Comparison of ENCODE assay signal across 8 mouse cellular contexts in the genomic region with DNA sequence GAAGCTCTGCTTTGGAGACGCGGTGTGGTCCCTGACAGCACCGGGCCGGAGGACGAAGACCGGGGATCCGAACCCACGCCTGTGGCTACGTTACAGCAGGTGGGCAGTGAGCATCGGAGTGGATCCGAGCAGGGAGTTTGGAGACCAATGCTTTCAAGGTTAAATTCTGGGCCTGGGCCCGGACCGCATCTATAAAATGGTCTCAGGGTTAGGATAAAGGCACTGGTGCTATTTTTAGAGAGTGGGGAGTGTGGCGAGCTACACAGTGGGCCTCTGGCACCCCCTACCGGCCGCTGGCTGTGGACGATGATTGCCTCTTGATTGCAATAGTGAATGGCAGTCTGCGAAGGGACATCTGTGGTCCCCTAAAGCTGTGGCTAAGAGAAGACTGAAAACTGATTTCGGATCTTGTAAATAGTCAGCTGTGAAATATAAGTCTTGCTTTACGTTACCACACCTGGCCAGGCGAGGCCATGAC. TPM values are rescaled to one million over a fixed set of nuclear protein-coding genes. Genes with fewer than 3 reads are reported as not detected.
DNase-seq lines count a peak whose midpoint lies in the region; ATAC-seq lines count a peak whose summit lies in the region.

A gene (plus strand): TSS at position 51 of the 478 bp plus-strand sequence.

- peaks cover 11% of the 10 kb centered on the region for H3K27me3 ChIP-seq in hindbrain, embryonic 11.5 days (ENCODE audit: control insufficient read depth, insufficient read depth, low read length)

- ATAC-seq in hindbrain, embryonic 11.5 days (ENCODE audit: low FRiP score) = peak; percentile 71

- H3K27ac ChIP-seq in hindbrain, embryonic 11.5 days (ENCODE audit: low read depth, low read length) = no peak within 1 kb of the TSS

- H3K9ac ChIP-seq in hindbrain, embryonic 11.5 days (ENCODE audit: low read depth, low read length) = peak within 1 kb of the TSS; percentile 57

- peak; percentile 93 for DNase-seq in MN1 (ENCODE audit: low spot score)
- peak; percentile 95 for DNase-seq in cerebellum, adult 9-10 months
- peak; percentile 73 to 96 for DNase-seq in frontal cortex, adult 2 months (ENCODE audit: extremely low spot score in 1 of 2, low spot score in 1 of 2)
- DNase-seq in hindbrain, embryonic 11.5 days (ENCODE audit: low spot score) = peak; percentile 95
- peak; percentile 94 to 95 for DNase-seq in layer of hippocampus, postnatal 10 days (ENCODE audit: low spot score in 2 of 2)
- peak; percentile 96 for DNase-seq in lung, postnatal 14 days
- DNase-seq in retina, adult 2 months (ENCODE audit: low read depth, low spot score) = peak; percentile 74
- peak; percentile 82 to 87 for DNase-seq in thymus, postnatal 36 days

- H3K36me3 ChIP-seq in hindbrain, embryonic 11.5 days (ENCODE audit: control insufficient read depth, insufficient read depth, low read length) = peaks cover 6% of the 10 kb centered on the region; the same call in 1 of the 2 replicates

- no peaks in the 10 kb centered on the region; the same call in none of the 2 replicates for H3K4me1 ChIP-seq in hindbrain, embryonic 11.5 days (replicated peaks; ENCODE audit: control insufficient read depth, insufficient read depth, low read length)

- peak within 1 kb of the TSS; percentile 45 for H3K4me3 ChIP-seq in hindbrain, embryonic 11.5 days (ENCODE audit: low read depth, low read length)

- H3K4me2 ChIP-seq in hindbrain, embryonic 11.5 days (replicated peaks; ENCODE audit: low read depth, low read length) = peak within 1 kb of the TSS; percentile 85

- 3% methylated on average over 21 of the region's 21 CpGs for WGBS in hindbrain, embryonic 11.5 days

- H3K9me3 ChIP-seq in hindbrain, embryonic 11.5 days (ENCODE audit: control insufficient read depth, low read length) = no peaks in the 10 kb centered on the region

RNA-seq across cellular contexts. Expression of the gene that starts here (rescaled TPM):
- 129 and 134 TPM in 2 replicates for polyA plus RNA-seq in frontal cortex, adult 2 months (2012; rRNA removed)
- polyA plus RNA-seq in hindbrain, embryonic 11.5 days (2014; fragmentation: Nextera tagmentation; extraction: Ambion mirVana) = 104 and 106 TPM in 2 replicates
- total RNA-seq in layer of hippocampus, postnatal 10 days (2021) = 10 to 100 TPM; 51.1 to 61.8 TPM
